Mouse (Mus musculus): Measurements from ENCODE around the gene Dhx35.

- TF ChIP-seq CTCF (IDR thresholded peaks at IDR 0.05; ENCODE audit: insufficient read depth, low read depth, low read length) = no peak
- no peak for TF ChIP-seq POLR2A (IDR thresholded peaks at IDR 0.05; ENCODE audit: insufficient read depth, low read depth, low read length)
These were observed 25.8 kb upstream of the Dhx35 start for GRCm38 (mm10) chr2:158768771-158769170.
